25 mouse cellular contexts compared by ENCODE assay signal in the genomic region with DNA sequence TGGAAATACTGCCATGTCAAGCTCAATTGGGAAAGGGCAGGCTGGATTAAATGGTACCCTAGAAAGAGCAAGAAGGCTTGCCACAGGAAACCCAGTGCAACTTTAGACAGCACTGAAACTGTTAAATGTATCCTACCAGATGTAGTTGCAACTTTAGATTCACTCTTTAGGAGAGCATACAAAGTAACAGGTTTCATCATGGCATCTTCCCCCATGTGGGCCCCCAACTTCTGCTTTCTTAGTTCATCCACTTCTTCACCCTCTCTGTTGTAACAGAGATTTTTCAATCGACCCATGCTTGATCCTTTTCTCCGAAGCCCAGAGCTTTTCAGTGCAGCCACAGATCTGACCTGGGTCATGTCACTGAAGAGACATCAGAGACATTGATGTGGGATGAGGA.
DNase-seq lines count a peak whose midpoint lies in the region; ATAC-seq and TF ChIP-seq lines count a peak whose summit lies in the region.
"Had no signal": no experiment of that assay in that cellular context is flagged by ENCODE, and none has a peak within 500 bp of the region (broad histone marks: within the 10 kb centered on the region; RNA-seq: fewer than 3 reads in every experiment).

No protein-coding gene starts in this region.

- no peak overlapping the region for H3K27ac ChIP-seq in liver, postnatal 0 days (ENCODE audit: low read depth)
- no peak overlapping the region for H3K27ac ChIP-seq in liver, embryonic 12.5 days
- no peak overlapping the region for H3K27ac ChIP-seq in forebrain, embryonic 11.5 days (ENCODE audit: low read depth, low read length)
- no peak overlapping the region for H3K27ac ChIP-seq in intestine, postnatal 0 days (ENCODE audit: low read depth, low read length)
- H3K27ac ChIP-seq: forebrain, embryonic 10.5 days; gastrocnemius, adult 2 months; heart, adult 2 months; hindbrain, embryonic 10.5 days; hindbrain, embryonic 13.5 days had no signal

- no peak overlapping the region for H3K4me2 ChIP-seq in liver, postnatal 0 days (ENCODE audit: low read depth, low read length)
- no peak overlapping the region for H3K4me2 ChIP-seq in liver, embryonic 12.5 days
- no peak overlapping the region for H3K4me2 ChIP-seq in forebrain, embryonic 11.5 days (ENCODE audit: low read depth, low read length, severe bottlenecking)
- no peak overlapping the region for H3K4me2 ChIP-seq in intestine, postnatal 0 days (replicated peaks; ENCODE audit: low read depth)
- H3K4me2 ChIP-seq: heart, embryonic 11.5 days; hindbrain, embryonic 13.5 days had no signal

- TF ChIP-seq EP300 in liver, postnatal 0 days (IDR thresholded peaks at IDR 0.05; ENCODE audit: low read depth), result no peak

- no peaks in the 10 kb centered on the region for H3K36me3 ChIP-seq in liver, postnatal 0 days (replicated peaks; ENCODE audit: insufficient read depth, low read length)
- H3K36me3 ChIP-seq in liver, embryonic 12.5 days, result no peaks in the 10 kb centered on the region
- no peaks in the 10 kb centered on the region for H3K36me3 ChIP-seq in forebrain, embryonic 11.5 days (ENCODE audit: control insufficient read depth, insufficient read depth, low read length)
- H3K36me3 ChIP-seq in intestine, postnatal 0 days (ENCODE audit: control insufficient read depth, insufficient read depth), result no peaks in the 10 kb centered on the region
- H3K36me3 ChIP-seq: forebrain, embryonic 10.5 days; hindbrain, embryonic 10.5 days; hindbrain, embryonic 13.5 days had no signal

- no peak for TF ChIP-seq CTCF in liver, postnatal 0 days (IDR thresholded peaks at IDR 0.05; ENCODE audit: low read depth)
- no peak for TF ChIP-seq CTCF in intestine, postnatal 0 days (IDR thresholded peaks at IDR 0.05; ENCODE audit: low read depth)

- H3K9me3 ChIP-seq in liver, postnatal 0 days (ENCODE audit: low read length), result no peaks in the 10 kb centered on the region
- H3K9me3 ChIP-seq in liver, embryonic 12.5 days (replicated peaks), result no peaks in the 10 kb centered on the region
- H3K9me3 ChIP-seq in forebrain, embryonic 11.5 days (ENCODE audit: control insufficient read depth, low read length), result no peaks in the 10 kb centered on the region; the same call in 1 of the 2 replicates
- 0 out of 2 replicates have a peak, but pooled peaks cover under 1% of the 10 kb centered on the region for H3K9me3 ChIP-seq in intestine, postnatal 0 days (ENCODE audit: control insufficient read depth)

- DNase-seq in liver, postnatal 0 days, result peak; percentile 21
- DNase-seq in forebrain, embryonic 11.5 days (ENCODE audit: low spot score), result no peak
- DNase-seq in neural tube, embryonic 10.5 days (ENCODE audit: extremely low spot score, low spot score), result no peak
- DNase-seq: adrenal gland, adult 2 months; adrenal gland, postnatal 14 days; cerebellum, adult 11-12 months; cerebellum, adult 8-10 months; cerebellum, postnatal 10 days; cerebellum, postnatal 36 days; forebrain, postnatal 0 days; gastrocnemius, adult 2 months; gastrocnemius, postnatal 14 days; heart, adult 2 months had no signal

- no peak for ATAC-seq in liver, postnatal 0 days
- no peak for ATAC-seq in liver, embryonic 12.5 days
- peak; percentile 42; the same call in 1 of the 2 replicates for ATAC-seq in common myeloid progenitor, adult 5-6 weeks (replicated peaks; ENCODE audit: low read depth, poor library complexity, severe bottlenecking)
- peak; percentile 83 for ATAC-seq in megakaryocyte, adult 5-6 weeks (ENCODE audit: poor library complexity, severe bottlenecking)
- no peak for ATAC-seq in forebrain, embryonic 11.5 days (replicated peaks; ENCODE audit: low FRiP score)
- no peak for ATAC-seq in intestine, postnatal 0 days
- ATAC-seq: forebrain, embryonic 14.5 days; forebrain, postnatal 0 days; hindbrain, embryonic 16.5 days; intestine, embryonic 16.5 days; Patski had no signal

- no peak overlapping the region for H3K9ac ChIP-seq in liver, postnatal 0 days (replicated peaks)
- H3K9ac ChIP-seq in liver, embryonic 12.5 days, result no peak overlapping the region
- H3K9ac ChIP-seq in forebrain, embryonic 11.5 days (ENCODE audit: low read length), result no peak overlapping the region
- no peak overlapping the region for H3K9ac ChIP-seq in intestine, postnatal 0 days (ENCODE audit: low read depth, low read length)
- H3K9ac ChIP-seq: forebrain, postnatal 0 days; hindbrain, embryonic 13.5 days had no signal

- WGBS in liver, postnatal 0 days (ENCODE audit: insufficient replicate concordance), result 43% methylated on average over 2 of the region's 2 CpGs
- 51% methylated on average over 2 of the region's 2 CpGs for WGBS in liver, embryonic 12.5 days (ENCODE audit: insufficient replicate concordance)
- WGBS in forebrain, embryonic 11.5 days, result 82% methylated on average over 2 of the region's 2 CpGs
- WGBS in intestine, postnatal 0 days, result 79% methylated on average over 2 of the region's 2 CpGs

- H3K4me1 ChIP-seq in liver, postnatal 0 days (ENCODE audit: insufficient read depth), result no peaks in the 10 kb centered on the region
- H3K4me1 ChIP-seq in liver, embryonic 12.5 days, result no peaks in the 10 kb centered on the region
- H3K4me1 ChIP-seq in forebrain, embryonic 11.5 days (replicated peaks; ENCODE audit: control insufficient read depth, insufficient read depth, low read length), result no peaks in the 10 kb centered on the region
- no peaks in the 10 kb centered on the region for H3K4me1 ChIP-seq in intestine, postnatal 0 days (replicated peaks; ENCODE audit: control insufficient read depth, insufficient read depth, low read length)
- H3K4me1 ChIP-seq: hindbrain, embryonic 10.5 days; hindbrain, embryonic 13.5 days had no signal

- no peak overlapping the region for H3K4me3 ChIP-seq in liver, postnatal 0 days (ENCODE audit: low read depth, low read length)
- H3K4me3 ChIP-seq in liver, embryonic 12.5 days, result no peak overlapping the region
- no peak overlapping the region for H3K4me3 ChIP-seq in forebrain, embryonic 11.5 days (ENCODE audit: low read depth, low read length)
- no peak overlapping the region for H3K4me3 ChIP-seq in intestine, postnatal 0 days (ENCODE audit: low read depth, low read length)
- H3K4me3 ChIP-seq: forebrain, embryonic 10.5 days; gastrocnemius, adult 2 months; heart, adult 2 months; hindbrain, embryonic 10.5 days; hindbrain, embryonic 13.5 days had no signal

- no peaks in the 10 kb centered on the region for H3K27me3 ChIP-seq in liver, postnatal 0 days (ENCODE audit: insufficient read depth, low read length)
- H3K27me3 ChIP-seq in liver, embryonic 12.5 days (replicated peaks), result no peaks in the 10 kb centered on the region
- H3K27me3 ChIP-seq in forebrain, embryonic 11.5 days (ENCODE audit: control insufficient read depth, insufficient read depth, low read length), result no peaks in the 10 kb centered on the region
- H3K27me3 ChIP-seq in intestine, postnatal 0 days (replicated peaks; ENCODE audit: control insufficient read depth, insufficient read depth, low read length), result no peaks in the 10 kb centered on the region
- H3K27me3 ChIP-seq: hindbrain, embryonic 13.5 days had no signal

Comparison
In these comparisons a context has a peak if more than half of its experiments do, and no peak if none do; other contexts are left out.
1. ATAC-seq: peak in common myeloid progenitor, adult 5-6 weeks (single experiment) and megakaryocyte, adult 5-6 weeks (single experiment); none in liver, postnatal 0 days (single experiment), liver, embryonic 12.5 days (single experiment), forebrain, embryonic 11.5 days (single experiment) and intestine, postnatal 0 days (single experiment).